Mouse (Mus musculus) forebrain, postnatal 0 days (tissue): ENCODE measurements around the gene Nodal. TPM values are rescaled to one million over a fixed set of nuclear protein-coding genes. Genes with fewer than 3 reads are reported as not detected.
A peak's percentile ranks its signal among the peaks of the same experiment; 100 is the strongest.

ENCODE experiments used
- ATAC-seq: fragments of 200-750 bp; cut with Nextera tagmentation; 2 replicates; pipeline ENCODE4 v1.8.0; 2017; ENCODE audit warnings: mild to moderate bottlenecking, moderate library complexity
- DNase-seq: peaks from one replicate; pipeline ENCODE4 v3.0.0-alpha.2; 2015
- H3K27ac ChIP-seq: fragments of 300-500 bp; sonication (generic); 2 replicates; pipeline ENCODE4 v1.5.1; 2014; ENCODE audit warnings: low read depth, mild to moderate bottlenecking, antibody characterized with exemption, low read length, moderate library complexity, mixed read lengths
- H3K27me3 ChIP-seq: fragments of 300-500 bp; sonication (generic); 2 replicates; pipeline ENCODE4 v1.6.1; 2014; ENCODE audit warnings: mild to moderate bottlenecking, low read length, mixed read lengths; ENCODE audit not compliant: insufficient read depth
- H3K36me3 ChIP-seq: fragments of 300-500 bp; sonication (generic); 2 replicates; pipeline ENCODE4 v1.6.1; 2014; ENCODE audit warnings: mild to moderate bottlenecking, moderate library complexity; ENCODE audit not compliant: insufficient read depth
- H3K4me1 ChIP-seq: fragments of 300-500 bp; sonication (generic); 2 replicates; pipeline ENCODE4 v1.6.1; 2014; ENCODE audit warnings: antibody characterized with exemption; ENCODE audit not compliant: insufficient read depth
- H3K4me2 ChIP-seq: fragments of 300-500 bp; sonication (generic); 2 replicates; pipeline ENCODE4 v1.6.1; 2014; ENCODE audit warnings: low read depth, mild to moderate bottlenecking, moderate library complexity
- H3K4me3 ChIP-seq: fragments of 300-500 bp; sonication (generic); 2 replicates; pipeline ENCODE4 v1.5.1; 2014; ENCODE audit warnings: low read depth, low read length, mixed read lengths
- H3K9ac ChIP-seq: fragments of 300-500 bp; sonication (generic); 2 replicates; pipeline ENCODE4 v1.6.1; 2014; ENCODE audit warnings: mild to moderate bottlenecking
- H3K9me3 ChIP-seq: fragments of 300-500 bp; sonication (generic); 2 replicates; pipeline ENCODE4 v1.6.1; 2016; ENCODE audit warnings: low read length
- CTCF ChIP-seq: sonication (generic); IDR thresholded peaks from 2 replicates; pipeline ENCODE4 v1.5.1; 2016; ENCODE audit warnings: antibody characterized with exemption, control low read depth, low read depth
- WGBS: fragments of 180-500 bp; shearing (Covaris S2); extraction: QIAGEN DNeasy Blood & Tissue Kit; methylation state at CpG from one replicate; pipeline ENCODE4 v1.1.7; 2014; 5-methylcytosine and 5-hydroxymethylcytosine counted together
- polyA plus RNA-seq: library from polyadenylated mRNA; unstranded; fragments of >200 nt; fragmentation: Nextera tagmentation; extraction: Ambion mirVana; gene quantifications from 2 replicates; pipeline ENCODE4 v1.2.1, GENCODE M21; 2015
- total RNA-seq: library from RNA; depleted of rRNA; stranded (reverse); fragments of >200 nt; gene quantifications from 2 replicates; pipeline ENCODE4 v1.2.3, GENCODE M21; 2014

Nodal gene
- total and polyA plus RNA-seq, 2 experiments from 2014 or later: 0.16 TPM; not detected in 1

GRCm38 (mm10) chr10:61410193-61410592, 7.6 kb upstream of the Nodal start:
- no peak for TF ChIP-seq CTCF

GRCm38 (mm10) chr10:61412910-61413625, 4.7 kb upstream of the Nodal start:
- H3K36me3 ChIP-seq: no peaks in the 10 kb centered on the region
- no peaks in the 10 kb centered on the region for H3K9me3 ChIP-seq
- H3K4me2 ChIP-seq: no peak overlapping the region
- no peaks in the 10 kb centered on the region for H3K4me1 ChIP-seq
- peaks cover 5% of the 10 kb centered on the region for H3K27me3 ChIP-seq
- no peak for ATAC-seq
- DNase-seq: no peak
- H3K9ac ChIP-seq: no peak overlapping the region
- H3K4me3 ChIP-seq: no peak overlapping the region
- TF ChIP-seq CTCF: no peak
- WGBS: 61% methylated on average over 21 of the region's 21 CpGs
- no peak overlapping the region for H3K27ac ChIP-seq

More at GRCm38 (mm10) chr10:61410193-61410592, 7.6 kb upstream of the Nodal start:
- ATAC-seq (no peak), DNase-seq (no peak)
- Histone ChIP-seq H3K9me3 (no peaks in the 10 kb centered on the region), H3K36me3 (no peaks in the 10 kb centered on the region), H3K9ac (no peak overlapping the region), H3K4me1 (no peaks in the 10 kb centered on the region), H3K27ac (no peak overlapping the region), H3K4me3 (no peak overlapping the region), H3K4me2 (no peak overlapping the region), H3K27me3 (no peaks in the 10 kb centered on the region)
- WGBS: 26% methylated on average over 9 of the region's 9 CpGs

- ATAC-seq (no peak), DNase-seq (no peak)
- H3K4me3 ChIP-seq: no peak overlapping the region
- WGBS: 74% methylated on average over 3 of the region's 3 CpGs
- no peak overlapping the region for H3K4me2 ChIP-seq
- H3K36me3 ChIP-seq: no peaks in the 10 kb centered on the region
- no peak overlapping the region for H3K9ac ChIP-seq
- H3K9me3 ChIP-seq: no peaks in the 10 kb centered on the region
- no peak for TF ChIP-seq CTCF
- H3K27ac ChIP-seq: no peak overlapping the region
- H3K4me1 ChIP-seq: 0 out of 2 replicates have a peak, but pooled peaks cover 3% of the 10 kb centered on the region
- peaks cover 26% of the 10 kb centered on the region for H3K27me3 ChIP-seq
These were observed 2.5 kb upstream of the Nodal start for GRCm38 (mm10) chr10:61415240-61415639.

- Histone ChIP-seq H3K27ac (no peak overlapping the region), H3K36me3 (no peaks in the 10 kb centered on the region), H3K27me3 (peaks cover 28% of the 10 kb centered on the region), H3K4me1 (0 out of 2 replicates have a peak, but pooled peaks cover 3% of the 10 kb centered on the region), H3K4me2 (no peak overlapping the region), H3K9ac (no peak overlapping the region), H3K9me3 (no peaks in the 10 kb centered on the region), H3K4me3 (no peak overlapping the region)
- no peak for TF ChIP-seq CTCF
- DNase-seq (no peak), ATAC-seq (no peak)
- WGBS: 27% methylated on average over 8 of the region's 8 CpGs
These were observed 1.9 kb upstream of the Nodal start for GRCm38 (mm10) chr10:61415890-61416289.

DNA sequence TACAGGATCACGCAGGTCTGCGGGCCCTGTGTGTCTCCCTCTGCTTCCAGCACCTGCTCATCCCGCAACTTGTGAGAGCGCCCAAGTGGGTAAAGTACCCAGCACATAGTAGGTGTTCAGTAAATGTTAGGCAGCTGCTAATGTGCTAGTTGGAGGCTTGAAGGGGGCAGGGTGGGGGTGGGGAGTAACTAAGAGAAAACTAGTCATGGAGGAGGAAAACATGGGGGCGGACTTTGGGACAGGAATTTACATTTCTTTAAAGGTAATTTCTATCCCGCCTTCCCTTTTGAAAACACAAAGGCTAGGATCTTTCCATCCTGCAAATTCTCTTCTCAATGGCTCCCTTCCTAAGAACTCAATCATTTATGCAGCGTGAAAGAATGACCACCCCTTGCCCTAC, 1.2 kb upstream of the Nodal start:
- Histone ChIP-seq H3K4me1 (0 out of 2 replicates have a peak, but pooled peaks cover 3% of the 10 kb centered on the region), H3K4me3 (no peak overlapping the region), H3K9me3 (no peaks in the 10 kb centered on the region), H3K27me3 (peaks cover 28% of the 10 kb centered on the region), H3K27ac (no peak overlapping the region), H3K4me2 (no peak overlapping the region), H3K9ac (no peak overlapping the region), H3K36me3 (no peaks in the 10 kb centered on the region)
- TF ChIP-seq CTCF: no peak
- DNase-seq (no peak), ATAC-seq (no peak)
- WGBS: 45% methylated on average over 7 of the region's 7 CpGs

- WGBS: 57% methylated on average over 2 of the region's 2 CpGs
- H3K4me2 ChIP-seq: no peak overlapping the region
- H3K27me3 ChIP-seq: peaks cover 28% of the 10 kb centered on the region
- no peak for DNase-seq
- no peaks in the 10 kb centered on the region for H3K9me3 ChIP-seq
- TF ChIP-seq CTCF: no peak
- no peak for ATAC-seq
- no peak overlapping the region for H3K27ac ChIP-seq
- no peak overlapping the region for H3K9ac ChIP-seq
- H3K36me3 ChIP-seq: no peaks in the 10 kb centered on the region
- no peak overlapping the region for H3K4me3 ChIP-seq
- 0 out of 2 replicates have a peak, but pooled peaks cover 3% of the 10 kb centered on the region for H3K4me1 ChIP-seq
These were observed 726 bp upstream of the Nodal start for GRCm38 (mm10) chr10:61417046-61417445.

GRCm38 (mm10) chr10:61418131-61418900, 544 bp downstream of the Nodal start:
- TF ChIP-seq CTCF: no peak
- H3K4me3 ChIP-seq: peak overlapping the region; percentile 45
- H3K9ac ChIP-seq: peak overlapping the region; percentile 53
- DNase-seq (no peak), ATAC-seq (peak; percentile 43)
- peaks cover 28% of the 10 kb centered on the region for H3K27me3 ChIP-seq
- 0 out of 2 replicates have a peak, but pooled peaks cover 3% of the 10 kb centered on the region for H3K4me1 ChIP-seq
- no peaks in the 10 kb centered on the region for H3K36me3 ChIP-seq
- H3K4me2 ChIP-seq: peak overlapping the region; percentile 89
- no peak overlapping the region for H3K27ac ChIP-seq
- H3K9me3 ChIP-seq: no peaks in the 10 kb centered on the region
- WGBS: 4% methylated on average over 45 of the region's 50 CpGs
